Mouse (Mus musculus) liver, adult 2 months (tissue): ENCODE measurements around the gene Snd1.

ENCODE experiments used
- CTCF ChIP-seq: fragments of 200-500 bp; IDR thresholded peaks from 2 replicates; pipeline ENCODE4 v1.5.1; 2011; ENCODE audit warnings: low read depth, low read length, control low read depth
- POLR2A ChIP-seq: fragments of 200-500 bp; IDR thresholded peaks from 2 replicates; pipeline ENCODE4 v1.6.1; 2011; ENCODE audit warnings: low read length, control low read depth; ENCODE audit not compliant: insufficient read depth; ENCODE audit errors: extremely low read depth

DNA sequence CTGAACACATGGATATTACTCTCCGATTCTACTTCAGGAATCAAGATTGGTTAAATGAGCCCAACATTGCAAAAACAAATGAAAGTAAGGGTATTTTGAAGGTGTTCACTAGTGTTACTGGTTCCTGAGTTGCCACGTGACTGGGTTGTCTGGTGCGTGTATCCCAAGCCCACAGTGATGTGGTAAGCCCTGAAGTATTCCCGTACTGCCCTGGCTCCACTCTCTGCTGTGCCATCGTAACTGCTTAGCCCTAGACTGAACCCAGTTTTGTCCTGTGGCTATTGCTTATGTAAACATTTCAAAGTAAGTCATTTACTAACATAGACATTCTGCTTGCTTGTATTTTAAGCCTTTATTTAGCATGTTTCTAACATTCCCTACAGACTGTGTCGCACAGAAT lies 256.3 kb downstream of the Snd1 start:
- no peak for TF ChIP-seq POLR2A
- TF ChIP-seq CTCF: no peak
